Mouse (Mus musculus): ENCODE measurements around the gene Tmprss15.

DNA sequence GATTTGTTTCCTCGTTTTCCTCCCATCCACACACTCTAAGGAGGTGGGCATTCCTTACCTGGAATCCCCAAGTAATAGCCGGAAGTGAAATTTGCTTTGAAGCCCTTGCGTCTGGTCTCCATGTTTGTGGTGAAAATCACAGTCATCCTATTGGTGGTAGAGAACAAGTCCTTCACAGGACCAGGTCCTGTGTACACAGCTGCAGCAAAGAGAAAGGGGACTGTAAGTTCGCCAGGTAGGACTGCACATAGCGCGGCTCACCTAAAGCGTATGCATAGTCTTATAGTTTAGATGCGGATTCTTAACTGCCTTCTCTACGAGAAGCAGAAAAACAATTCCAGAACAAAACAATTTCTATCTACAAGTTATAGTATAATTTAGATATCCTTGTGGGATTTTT is 89.2 kb downstream of the Tmprss15 start:
- no peak for TF ChIP-seq CTCF (IDR thresholded peaks at IDR 0.05)
- TF ChIP-seq EP300 (IDR thresholded peaks at IDR 0.05) = no peak

Data from lung, postnatal 0 days (tissue).